Mouse (Mus musculus): ENCODE data around the gene Mycn.

DNA sequence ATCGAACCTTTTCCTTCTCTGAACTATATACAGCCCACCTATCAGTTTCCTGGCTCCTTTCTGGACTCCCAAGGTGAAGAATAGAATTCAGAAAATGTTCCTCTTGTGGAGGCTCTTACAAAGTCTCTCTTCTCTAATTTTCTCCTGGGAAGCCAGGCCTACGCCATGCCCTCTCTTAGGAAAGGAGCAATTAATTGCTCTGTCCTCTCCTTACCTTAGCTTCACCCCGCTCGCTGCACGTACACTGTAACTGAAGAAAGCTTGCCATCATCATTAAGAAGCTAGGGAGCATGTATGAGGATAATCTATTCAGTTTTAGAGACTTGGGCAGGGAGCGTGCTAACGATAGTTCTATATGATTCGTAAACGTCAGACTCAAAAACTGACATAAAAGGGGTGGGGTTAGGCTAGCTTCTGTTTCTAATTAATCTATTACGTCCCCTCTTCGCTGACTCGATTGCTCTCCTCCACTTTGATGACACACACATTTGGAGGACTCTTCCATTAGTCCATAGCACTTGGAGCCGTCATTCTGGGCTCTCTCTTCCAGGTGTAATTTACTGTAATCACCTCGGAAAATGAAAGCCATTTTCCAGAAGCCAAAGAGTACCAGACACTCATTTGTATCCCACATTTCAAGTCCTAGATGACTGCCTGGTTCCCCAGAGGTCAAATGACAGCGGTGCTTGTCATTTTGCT, 55.4 kb downstream of the Mycn start:
- TF ChIP-seq CTCF (conservative IDR thresholded peaks at IDR 0.05; ENCODE audit: insufficient read depth, insufficient read length, low read depth, low read length) (no peak), POLR2A (IDR thresholded peaks at IDR 0.05; ENCODE audit: low read depth, low read length) (no peak)
